Mouse (Mus musculus): ENCODE results near the gene Bmp2k.
A peak's percentile ranks its signal among the peaks of the same experiment; 100 is the strongest.

Gene Bmp2k

GRCm38 (mm10) chr5:97056791-97057450 is 59.4 kb downstream of the Bmp2k start:
- DNase-seq, result no peak

- DNase-seq, result no peak
Measured at GRCm38 (mm10) chr5:97060864-97061263, 63.4 kb downstream of the Bmp2k start.

GRCm38 (mm10) chr5:97062041-97062440 is 64.6 kb downstream of the Bmp2k start:
- no peak for DNase-seq

- DNase-seq, result no peak
Measured at GRCm38 (mm10) chr5:97065746-97066145, 68.3 kb downstream of the Bmp2k start.

- DNase-seq, result no peak
Measured at GRCm38 (mm10) chr5:97075476-97076151, 78.1 kb downstream of the Bmp2k start.

GRCm38 (mm10) chr5:97076167-97076566 is 78.7 kb downstream of the Bmp2k start:
- no peak for DNase-seq

- DNase-seq, result no peak
Measured at GRCm38 (mm10) chr5:97077676-97078075, 80.2 kb downstream of the Bmp2k start.

GRCm38 (mm10) chr5:97078641-97079040 is 81.2 kb downstream of the Bmp2k start:
- DNase-seq, result no peak

- no peak for DNase-seq
Measured at GRCm38 (mm10) chr5:97081481-97081880, 84.0 kb downstream of the Bmp2k start.

- no peak for DNase-seq
Measured at GRCm38 (mm10) chr5:97083701-97084100, 86.2 kb downstream of the Bmp2k start.

- DNase-seq, result no peak
Measured at GRCm38 (mm10) chr5:97084541-97084940, 87.1 kb downstream of the Bmp2k start.

- no peak for DNase-seq
Measured at GRCm38 (mm10) chr5:97085071-97085470, 87.6 kb downstream of the Bmp2k start.

GRCm38 (mm10) chr5:97087030-97087630 is 89.6 kb downstream of the Bmp2k start:
- DNase-seq, result peak; percentile 27 to 52

- DNase-seq, result no peak
Measured at GRCm38 (mm10) chr5:97087746-97088145, 90.3 kb downstream of the Bmp2k start.

GRCm38 (mm10) chr5:97088231-97088630 is 90.7 kb downstream of the Bmp2k start:
- no peak for DNase-seq

GRCm38 (mm10) chr5:97089426-97089825 is 91.9 kb downstream of the Bmp2k start:
- DNase-seq, result no peak

- DNase-seq, result peak; percentile 36 to 44
Measured at GRCm38 (mm10) chr5:97090034-97090784, 92.7 kb downstream of the Bmp2k start.

GRCm38 (mm10) chr5:97092970-97093369 is 95.5 kb downstream of the Bmp2k start:
- DNase-seq, result no peak

GRCm38 (mm10) chr5:97095335-97095734 is 97.8 kb downstream of the Bmp2k start:
- no peak for DNase-seq

GRCm38 (mm10) chr5:97097631-97098041 is 100.1 kb downstream of the Bmp2k start:
- DNase-seq, result no peak

- DNase-seq, result no peak
Measured at GRCm38 (mm10) chr5:97099954-97100353, 102.5 kb downstream of the Bmp2k start.

GRCm38 (mm10) chr5:97108333-97108732 is 110.8 kb downstream of the Bmp2k start:
- no peak for DNase-seq

- DNase-seq, result no peak
Measured at GRCm38 (mm10) chr5:97110133-97110532, 112.6 kb downstream of the Bmp2k start.
